In genomic region chr11:33180701-33181116, GRCm38 (mm10) we compare ENCODE assay signal across 11 mouse cellular contexts. TPM values are rescaled to one million over a fixed set of nuclear protein-coding genes. Genes with fewer than 3 reads are reported as not detected.
DNase-seq lines count a peak whose midpoint lies in the region; ATAC-seq and TF ChIP-seq lines count a peak whose summit lies in the region.
"Had no signal": no experiment of that assay in that cellular context is flagged by ENCODE, and none has a peak within 500 bp of the region (broad histone marks: within the 10 kb centered on the region; RNA-seq: fewer than 3 reads in every experiment).

No protein-coding gene starts in this region.

- TF ChIP-seq CTCF in liver, postnatal 0 days (IDR thresholded peaks at IDR 0.05; ENCODE audit: low read depth) = no peak

- peak overlapping the region; percentile 42 for H3K4me2 ChIP-seq in liver, embryonic 12.5 days
- H3K4me2 ChIP-seq in liver, postnatal 0 days (ENCODE audit: low read depth, low read length) = no peak overlapping the region
- H3K4me2 ChIP-seq in embryonic facial prominence, embryonic 14.5 days (ENCODE audit: low read depth, low read length) = peak overlapping the region; percentile 61

- H3K9me3 ChIP-seq in liver, embryonic 12.5 days (replicated peaks) = no peaks in the 10 kb centered on the region
- no peaks in the 10 kb centered on the region for H3K9me3 ChIP-seq in liver, postnatal 0 days (ENCODE audit: low read length)
- no peaks in the 10 kb centered on the region for H3K9me3 ChIP-seq in embryonic facial prominence, embryonic 14.5 days (ENCODE audit: control insufficient read depth, low read length)
- H3K9me3 ChIP-seq in limb, embryonic 10.5 days (replicated peaks) = no peaks in the 10 kb centered on the region

- TF ChIP-seq EP300 in liver, postnatal 0 days (IDR thresholded peaks at IDR 0.05; ENCODE audit: low read depth) = no peak

- ATAC-seq in liver, embryonic 12.5 days = no peak
- no peak for ATAC-seq in liver, postnatal 0 days
- ATAC-seq in embryonic facial prominence, embryonic 14.5 days (ENCODE audit: low read depth) = peak; percentile 28; the same call in 1 of the 2 replicates
- ATAC-seq: inflammation-experienced regulatory T-cells, adult 6 months had no signal

- no peak overlapping the region for H3K4me3 ChIP-seq in liver, embryonic 12.5 days
- H3K4me3 ChIP-seq in liver, postnatal 0 days (ENCODE audit: low read depth, low read length) = no peak overlapping the region
- H3K4me3 ChIP-seq in embryonic facial prominence, embryonic 14.5 days (ENCODE audit: low read depth, low read length) = peak overlapping the region; percentile 32
- peak overlapping the region; percentile 47 for H3K4me3 ChIP-seq in limb, embryonic 10.5 days

- H3K36me3 ChIP-seq in liver, embryonic 12.5 days = no peaks in the 10 kb centered on the region
- H3K36me3 ChIP-seq in liver, postnatal 0 days (replicated peaks; ENCODE audit: insufficient read depth, low read length) = no peaks in the 10 kb centered on the region
- H3K36me3 ChIP-seq in embryonic facial prominence, embryonic 14.5 days (ENCODE audit: control insufficient read depth, insufficient read depth, low read length) = no peaks in the 10 kb centered on the region
- H3K36me3 ChIP-seq in limb, embryonic 10.5 days = no peaks in the 10 kb centered on the region

- no peak for DNase-seq in liver, postnatal 0 days
- DNase-seq in embryonic facial prominence, embryonic 14.5 days (ENCODE audit: low spot score) = peak; percentile 63
- peak; percentile 63 for DNase-seq in limb, embryonic 10.5 days (ENCODE audit: low spot score)
- DNase-seq in retina, embryonic 14.5 days (ENCODE audit: low spot score) = peak; percentile 51
- DNase-seq in left cerebral cortex, postnatal 14 days (ENCODE audit: low spot score in 2 of 2) = no peak
- no peak for DNase-seq in spleen, postnatal 36 days (ENCODE audit: low spot score in 2 of 2)
- DNase-seq in kidney, postnatal 25 days = no peak
- DNase-seq: cerebellum, adult 8-10 months had no signal

- no peak overlapping the region for H3K27ac ChIP-seq in liver, embryonic 12.5 days
- H3K27ac ChIP-seq in liver, postnatal 0 days (ENCODE audit: low read depth) = no peak overlapping the region
- H3K27ac ChIP-seq in embryonic facial prominence, embryonic 14.5 days (replicated peaks; ENCODE audit: low read depth, low read length) = no peak overlapping the region
- H3K27ac ChIP-seq in limb, embryonic 10.5 days = 0 out of 2 replicates have a peak overlapping the region, but pooled peaks have one; percentile 37

- H3K4me1 ChIP-seq in liver, embryonic 12.5 days = no peaks in the 10 kb centered on the region
- no peaks in the 10 kb centered on the region for H3K4me1 ChIP-seq in liver, postnatal 0 days (ENCODE audit: insufficient read depth)
- no peaks in the 10 kb centered on the region; the same call in 1 of the 2 replicates for H3K4me1 ChIP-seq in embryonic facial prominence, embryonic 14.5 days (ENCODE audit: control insufficient read depth, insufficient read depth, low read length)
- peaks cover 15% of the 10 kb centered on the region for H3K4me1 ChIP-seq in limb, embryonic 10.5 days

- intact Hi-C loops in left cerebral cortex, postnatal 14 days (cut with DNase I) = no loop called here

- H3K9ac ChIP-seq in liver, embryonic 12.5 days = no peak overlapping the region
- no peak overlapping the region for H3K9ac ChIP-seq in liver, postnatal 0 days (replicated peaks)
- H3K9ac ChIP-seq in embryonic facial prominence, embryonic 14.5 days (ENCODE audit: low read depth, low read length) = peak overlapping the region; percentile 45

- peaks cover 58% of the 10 kb centered on the region for H3K27me3 ChIP-seq in liver, embryonic 12.5 days (replicated peaks)
- H3K27me3 ChIP-seq in liver, postnatal 0 days (ENCODE audit: insufficient read depth, low read length) = peaks cover 25% of the 10 kb centered on the region
- H3K27me3 ChIP-seq in embryonic facial prominence, embryonic 14.5 days (replicated peaks; ENCODE audit: control insufficient read depth, insufficient read depth, low read length) = peaks cover 12% of the 10 kb centered on the region
- peaks cover 58% of the 10 kb centered on the region for H3K27me3 ChIP-seq in limb, embryonic 10.5 days (ENCODE audit: low read depth, poor library complexity, severe bottlenecking)

- 6% methylated on average over 18 of the region's 18 CpGs for WGBS in liver, embryonic 12.5 days (ENCODE audit: insufficient replicate concordance)
- WGBS in liver, postnatal 0 days (ENCODE audit: insufficient replicate concordance) = 5% methylated on average over 18 of the region's 18 CpGs
- 2% methylated on average over 18 of the region's 18 CpGs for WGBS in embryonic facial prominence, embryonic 14.5 days
- WGBS in limb, embryonic 10.5 days = under 1% methylated on average over 18 of the region's 18 CpGs

RNA-seq across cellular contexts. Expression of gene Npm1, which starts 17.7 kb away (rescaled TPM):
- 966 and 967 TPM in 2 replicates for polyA plus RNA-seq in liver, embryonic 12.5 days (2016; fragmentation: Nextera tagmentation; extraction: Ambion mirVana)
- 321 TPM in 2 replicates for polyA plus RNA-seq in liver, postnatal 0 days (2015; fragmentation: Nextera tagmentation; extraction: Ambion mirVana)
- 1,018 and 1,100 TPM in 2 replicates for polyA plus RNA-seq in embryonic facial prominence, embryonic 14.5 days (2014; fragmentation: Nextera tagmentation; extraction: Ambion mirVana)
- polyA plus RNA-seq in limb, embryonic 10.5 days (2016; fragmentation: Nextera tagmentation; extraction: Ambion mirVana) = 1,479 and 1,796 TPM in 2 replicates
- 100 to 1,000 TPM; 157 to 166 TPM for total RNA-seq in left cerebral cortex, postnatal 14 days (2021)

RNA-seq across cellular contexts. Expression of gene Tlx3, which starts 22.7 kb away (rescaled TPM):
- not detected in 2 replicates for polyA plus RNA-seq in liver, embryonic 12.5 days (2016; fragmentation: Nextera tagmentation; extraction: Ambion mirVana)
- not detected in 2 replicates for polyA plus RNA-seq in liver, postnatal 0 days (2015; fragmentation: Nextera tagmentation; extraction: Ambion mirVana)
- 1.8 and 1.9 TPM in 2 replicates for polyA plus RNA-seq in embryonic facial prominence, embryonic 14.5 days (2014; fragmentation: Nextera tagmentation; extraction: Ambion mirVana)
- polyA plus RNA-seq in limb, embryonic 10.5 days (2016; fragmentation: Nextera tagmentation; extraction: Ambion mirVana) = not detected in 2 replicates
- total RNA-seq in left cerebral cortex, postnatal 14 days (2021) = not detected
- total RNA-seq: monocyte, adult 5-6 weeks had no signal
- polyA plus RNA-seq: inflammation-experienced regulatory T-cells, adult 6 months had no signal

RNA-seq across cellular contexts. Expression of gene Fgf18, which starts 33.5 kb away (rescaled TPM):
- polyA plus RNA-seq in liver, embryonic 12.5 days (2016; fragmentation: Nextera tagmentation; extraction: Ambion mirVana) = 0.44 and 0.60 TPM in 2 replicates
- polyA plus RNA-seq in liver, postnatal 0 days (2015; fragmentation: Nextera tagmentation; extraction: Ambion mirVana) = 0.11 and 0.13 TPM in 2 replicates
- polyA plus RNA-seq in embryonic facial prominence, embryonic 14.5 days (2014; fragmentation: Nextera tagmentation; extraction: Ambion mirVana) = 15.3 and 16.0 TPM in 2 replicates
- 1.7 and 5.7 TPM in 2 replicates for polyA plus RNA-seq in limb, embryonic 10.5 days (2016; fragmentation: Nextera tagmentation; extraction: Ambion mirVana)
- 1 to 10 TPM; 2.5 to 3.7 TPM for total RNA-seq in left cerebral cortex, postnatal 14 days (2021)
- total RNA-seq: monocyte, adult 5-6 weeks had no signal
- polyA plus RNA-seq: inflammation-experienced regulatory T-cells, adult 6 months had no signal

Comparison
In these comparisons a context has a peak if more than half of its experiments do, and no peak if none do; other contexts are left out.
1. H3K4me3 ChIP-seq: peak in embryonic facial prominence, embryonic 14.5 days (single experiment) and limb, embryonic 10.5 days (single experiment); none in liver, embryonic 12.5 days (single experiment) and liver, postnatal 0 days (single experiment).
2. DNase-seq: peak in embryonic facial prominence, embryonic 14.5 days (single experiment), limb, embryonic 10.5 days (single experiment) and retina, embryonic 14.5 days (single experiment); none in liver, postnatal 0 days (single experiment), left cerebral cortex, postnatal 14 days (0 of 2), spleen, postnatal 36 days (0 of 2) and kidney, postnatal 25 days (0 of 2).